Mouse (Mus musculus): ENCODE results near the gene Pgbd5. TPM values are rescaled to one million over a fixed set of nuclear protein-coding genes. Genes with fewer than 3 reads are reported as not detected.

Gene Pgbd5
- total and polyA plus RNA-seq, 2 experiments from 2014 or later: 15.9 to 74.1 TPM

DNA sequence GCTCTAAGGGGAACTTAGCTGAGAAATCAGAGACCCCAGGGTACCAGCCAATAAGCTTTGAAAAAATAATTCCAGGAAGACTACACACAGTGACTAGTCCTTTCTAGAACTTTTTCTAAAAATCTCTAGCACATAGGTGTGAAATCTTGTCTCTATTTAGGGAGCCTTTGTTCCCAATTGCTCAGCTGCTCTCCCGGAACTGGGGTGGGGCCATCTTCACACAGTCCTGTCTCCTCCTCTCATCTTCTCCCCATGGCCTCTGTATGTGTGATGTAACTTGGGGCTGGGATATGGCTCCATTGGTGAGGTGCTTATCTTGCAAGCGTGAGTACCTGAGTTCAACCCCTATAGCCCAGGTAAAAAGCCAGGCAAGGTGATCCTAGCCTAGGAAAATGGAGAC lies 25.2 kb upstream of the Pgbd5 start:
- WGBS: 85% methylated on average over 2 of the region's 2 CpGs
- no peak for ATAC-seq
- Histone ChIP-seq H3K4me2 (ENCODE audit: low read depth, low read length) (no peak overlapping the region), H3K27ac (no peak overlapping the region), H3K9me3 (ENCODE audit: low read length) (no peaks in the 10 kb centered on the region), H3K27me3 (ENCODE audit: insufficient read depth, low read length) (no peaks in the 10 kb centered on the region), H3K36me3 (ENCODE audit: insufficient read depth, low read length) (no peaks in the 10 kb centered on the region), H3K4me1 (ENCODE audit: insufficient read depth, low read length) (0 out of 2 replicates have a peak, but pooled peaks cover 7% of the 10 kb centered on the region), H3K4me3 (ENCODE audit: low read length) (no peak overlapping the region), H3K9ac (replicated peaks; ENCODE audit: low read length) (no peak overlapping the region)
- no peak for DNase-seq (ENCODE audit: low spot score)
- TF ChIP-seq CTCF (IDR thresholded peaks at IDR 0.05; ENCODE audit: low read depth): no peak

DNA sequence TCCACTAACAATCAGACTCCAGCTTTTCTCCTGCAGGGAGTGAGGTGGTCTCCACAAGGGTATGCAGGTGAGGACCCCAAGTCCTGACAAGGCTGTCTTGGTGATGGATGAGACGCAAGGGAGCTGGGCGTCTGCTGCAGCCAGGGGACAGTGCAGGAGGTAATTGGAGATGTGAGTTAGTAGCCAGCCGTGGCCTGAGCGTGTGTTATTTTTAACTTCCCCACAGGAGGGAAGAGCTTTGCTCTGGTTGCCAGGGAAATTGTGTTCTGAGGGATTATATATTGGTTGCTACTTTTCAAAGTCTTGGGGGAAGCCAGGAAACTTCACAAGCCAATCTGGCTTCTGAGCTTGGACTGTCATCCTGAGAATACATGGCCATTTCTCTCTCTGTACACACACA lies 23.7 kb upstream of the Pgbd5 start:
- 24% methylated on average over 4 of the region's 4 CpGs for WGBS
- peak; percentile 10; the same call in 1 of the 2 replicates for ATAC-seq
- no peak overlapping the region for H3K4me3 ChIP-seq (ENCODE audit: low read length)

DNA sequence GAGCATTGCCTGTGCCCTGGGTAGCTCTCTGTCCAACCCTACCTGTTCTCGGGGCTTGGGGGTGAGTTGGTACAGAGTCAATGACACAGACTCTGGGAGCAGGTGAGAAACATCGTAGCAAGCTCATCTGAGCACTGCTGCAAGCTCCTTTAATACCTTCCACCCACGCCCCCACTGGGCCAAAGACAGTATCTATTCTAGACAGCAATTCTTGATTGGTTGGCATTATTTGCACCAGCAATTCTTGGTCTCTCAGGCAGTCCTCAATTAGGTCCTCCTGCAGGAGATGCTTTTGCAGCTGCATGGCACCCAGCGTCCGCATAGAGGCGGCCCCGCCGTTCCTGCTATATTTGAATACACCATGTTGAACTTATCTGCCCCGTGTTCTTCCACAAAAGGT lies 22.7 kb upstream of the Pgbd5 start:
- TF ChIP-seq CTCF (IDR thresholded peaks at IDR 0.05; ENCODE audit: low read depth): no peak
- no peaks in the 10 kb centered on the region for H3K9me3 ChIP-seq (ENCODE audit: low read length)
- no peaks in the 10 kb centered on the region for H3K27me3 ChIP-seq (ENCODE audit: insufficient read depth, low read length)
- WGBS: 80% methylated on average over 9 of the region's 9 CpGs
- no peak overlapping the region for H3K4me3 ChIP-seq (ENCODE audit: low read length)
- H3K27ac ChIP-seq: no peak overlapping the region
- H3K36me3 ChIP-seq (ENCODE audit: insufficient read depth, low read length): no peaks in the 10 kb centered on the region
- no peak overlapping the region for H3K9ac ChIP-seq (replicated peaks; ENCODE audit: low read length)
- no peak for DNase-seq (ENCODE audit: low spot score)
- 0 out of 2 replicates have a peak, but pooled peaks cover 7% of the 10 kb centered on the region for H3K4me1 ChIP-seq (ENCODE audit: insufficient read depth, low read length)
- no peak for ATAC-seq
- no peak overlapping the region for H3K4me2 ChIP-seq (ENCODE audit: low read depth, low read length)

More for the DNA sequence above, 23.7 kb upstream of the Pgbd5 start:
- peak; percentile 31 for DNase-seq (ENCODE audit: low spot score)
- Histone ChIP-seq H3K4me2 (ENCODE audit: low read depth, low read length) (no peak overlapping the region), H3K36me3 (ENCODE audit: insufficient read depth, low read length) (no peaks in the 10 kb centered on the region), H3K27me3 (ENCODE audit: insufficient read depth, low read length) (no peaks in the 10 kb centered on the region), H3K4me1 (ENCODE audit: insufficient read depth, low read length) (0 out of 2 replicates have a peak, but pooled peaks cover 7% of the 10 kb centered on the region), H3K9me3 (ENCODE audit: low read length) (no peaks in the 10 kb centered on the region), H3K9ac (replicated peaks; ENCODE audit: low read length) (no peak overlapping the region), H3K27ac (no peak overlapping the region)
- TF ChIP-seq CTCF (IDR thresholded peaks at IDR 0.05; ENCODE audit: low read depth): no peak; the same call in 1 of the 2 replicates

DNA sequence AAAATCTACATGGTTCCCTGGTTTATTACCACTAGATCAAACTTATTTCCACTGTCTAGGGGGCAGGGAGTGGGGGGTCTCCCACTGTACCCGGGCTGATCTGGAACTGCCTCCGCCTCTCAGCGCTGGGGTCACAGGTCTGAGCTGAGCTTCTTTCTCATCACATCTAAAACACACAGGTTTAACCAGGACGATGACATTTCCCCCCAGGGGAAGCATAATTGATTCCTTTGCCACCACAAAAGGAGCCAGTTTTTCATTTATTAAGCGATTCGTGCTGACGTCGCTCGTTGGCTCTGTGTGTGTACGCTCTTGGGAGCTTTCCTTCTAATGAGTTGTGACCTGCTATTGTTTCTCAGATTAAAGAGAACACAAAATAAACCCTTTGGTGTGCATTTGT lies 21.6 kb upstream of the Pgbd5 start:
- no peak overlapping the region for H3K27ac ChIP-seq
- 26% methylated on average over 10 of the region's 10 CpGs for WGBS
- ATAC-seq: no peak

DNA sequence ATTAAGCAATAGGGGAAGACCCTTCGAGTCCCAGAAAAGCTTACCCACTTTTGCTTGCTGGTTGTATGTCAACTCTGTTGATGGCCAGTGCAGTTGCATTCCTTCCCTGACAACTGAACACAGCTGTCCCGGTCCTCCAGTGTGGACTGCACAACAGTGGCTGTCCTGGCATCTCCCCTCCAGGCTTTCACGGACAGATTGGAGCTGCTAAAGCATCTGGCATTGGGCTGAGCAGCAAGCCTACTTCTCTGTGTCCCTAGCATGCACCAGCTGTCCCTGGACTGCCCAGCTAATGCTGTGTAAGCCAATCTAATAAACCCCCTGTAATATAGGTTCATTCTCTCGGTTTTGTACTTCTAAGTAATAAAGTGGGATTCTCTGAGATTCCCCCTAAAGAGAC lies 21.2 kb upstream of the Pgbd5 start:
- Histone ChIP-seq H3K27ac (no peak overlapping the region), H3K4me3 (ENCODE audit: low read length) (no peak overlapping the region), H3K27me3 (ENCODE audit: insufficient read depth, low read length) (no peaks in the 10 kb centered on the region), H3K4me2 (ENCODE audit: low read depth, low read length) (no peak overlapping the region), H3K4me1 (ENCODE audit: insufficient read depth, low read length) (0 out of 2 replicates have a peak, but pooled peaks cover 7% of the 10 kb centered on the region), H3K9ac (replicated peaks; ENCODE audit: low read length) (no peak overlapping the region), H3K36me3 (ENCODE audit: insufficient read depth, low read length) (no peaks in the 10 kb centered on the region), H3K9me3 (ENCODE audit: low read length) (no peaks in the 10 kb centered on the region)
- ATAC-seq (no peak), DNase-seq (ENCODE audit: low spot score) (peak; percentile 20)
- WGBS: 53% methylated on average over 4 of the region's 4 CpGs
- TF ChIP-seq CTCF (IDR thresholded peaks at IDR 0.05; ENCODE audit: low read depth): no peak

More for the DNA sequence above, 21.6 kb upstream of the Pgbd5 start:
- Histone ChIP-seq H3K9ac (replicated peaks; ENCODE audit: low read length) (no peak overlapping the region), H3K36me3 (ENCODE audit: insufficient read depth, low read length) (no peaks in the 10 kb centered on the region), H3K9me3 (ENCODE audit: low read length) (no peaks in the 10 kb centered on the region), H3K4me2 (ENCODE audit: low read depth, low read length) (no peak overlapping the region), H3K27me3 (ENCODE audit: insufficient read depth, low read length) (no peaks in the 10 kb centered on the region), H3K4me1 (ENCODE audit: insufficient read depth, low read length) (0 out of 2 replicates have a peak, but pooled peaks cover 7% of the 10 kb centered on the region), H3K4me3 (ENCODE audit: low read length) (no peak overlapping the region)
- DNase-seq (ENCODE audit: low spot score): peak; percentile 34
- TF ChIP-seq CTCF (IDR thresholded peaks at IDR 0.05; ENCODE audit: low read depth): no peak

DNA sequence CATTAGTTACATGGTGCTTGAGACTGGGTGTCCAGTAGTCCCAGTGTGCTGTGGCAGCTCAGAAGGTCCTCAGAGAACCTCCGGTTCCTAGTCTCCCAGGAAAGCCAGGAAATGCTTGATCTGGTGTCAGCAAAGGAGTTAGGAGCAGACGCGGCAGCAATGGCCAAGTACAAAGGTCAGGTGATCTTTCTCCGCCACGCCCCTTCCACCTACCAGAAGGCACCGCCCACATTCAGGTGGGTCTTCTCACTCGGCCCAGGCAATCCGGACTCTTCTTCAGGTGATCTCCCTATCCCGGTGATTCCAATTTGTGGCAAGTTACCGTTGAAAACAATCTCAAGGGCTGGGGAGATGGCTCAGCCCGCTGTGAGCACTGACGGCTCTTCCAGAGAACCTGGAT lies 20.2 kb upstream of the Pgbd5 start:
- 41% methylated on average over 12 of the region's 12 CpGs for WGBS
- DNase-seq (ENCODE audit: low spot score): no peak
- no peak for ATAC-seq
- Histone ChIP-seq H3K27ac (no peak overlapping the region), H3K9me3 (ENCODE audit: low read length) (no peaks in the 10 kb centered on the region), H3K36me3 (ENCODE audit: insufficient read depth, low read length) (no peaks in the 10 kb centered on the region), H3K9ac (replicated peaks; ENCODE audit: low read length) (no peak overlapping the region), H3K27me3 (ENCODE audit: insufficient read depth, low read length) (no peaks in the 10 kb centered on the region), H3K4me2 (ENCODE audit: low read depth, low read length) (no peak overlapping the region), H3K4me1 (ENCODE audit: insufficient read depth, low read length) (0 out of 2 replicates have a peak, but pooled peaks cover 7% of the 10 kb centered on the region), H3K4me3 (ENCODE audit: low read length) (no peak overlapping the region)
- TF ChIP-seq CTCF (IDR thresholded peaks at IDR 0.05; ENCODE audit: low read depth): no peak

DNA sequence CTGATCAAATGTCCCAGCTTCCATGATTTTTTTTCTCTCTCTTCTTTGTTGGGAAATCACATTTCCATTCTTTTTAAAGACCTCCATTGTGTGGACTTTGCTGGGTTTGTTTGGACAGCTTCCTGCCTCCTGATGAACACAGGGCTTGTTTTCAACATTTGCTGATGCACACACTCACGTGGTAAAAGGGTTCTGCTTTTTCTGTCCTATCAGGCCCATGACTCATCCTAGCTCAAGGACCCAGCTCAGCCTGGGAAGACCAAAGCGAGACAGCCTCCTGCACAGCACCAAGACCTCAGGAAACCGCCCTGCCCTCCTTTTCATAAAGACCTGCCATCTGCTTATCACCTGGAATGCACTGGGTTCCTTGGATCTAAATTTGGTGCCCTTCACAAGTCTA lies 15.9 kb upstream of the Pgbd5 start:
- H3K27ac ChIP-seq: no peak overlapping the region
- TF ChIP-seq CTCF (IDR thresholded peaks at IDR 0.05; ENCODE audit: low read depth): no peak
- WGBS: 51% methylated on average over 3 of the region's 3 CpGs
- H3K4me2 ChIP-seq (ENCODE audit: low read depth, low read length): no peak overlapping the region
- H3K4me1 ChIP-seq (ENCODE audit: insufficient read depth, low read length): no peaks in the 10 kb centered on the region
- H3K9ac ChIP-seq (replicated peaks; ENCODE audit: low read length): no peak overlapping the region
- DNase-seq (ENCODE audit: low spot score): no peak
- H3K9me3 ChIP-seq (ENCODE audit: low read length): 0 out of 2 replicates have a peak, but pooled peaks cover 2% of the 10 kb centered on the region
- ATAC-seq: no peak
- no peak overlapping the region for H3K4me3 ChIP-seq (ENCODE audit: low read length)
- no peaks in the 10 kb centered on the region for H3K27me3 ChIP-seq (ENCODE audit: insufficient read depth, low read length)
- H3K36me3 ChIP-seq (ENCODE audit: insufficient read depth, low read length): no peaks in the 10 kb centered on the region
